Mouse (Mus musculus) heart, postnatal 0 days (tissue): ENCODE data around the gene Tm4sf1. TPM values are rescaled to one million over a fixed set of nuclear protein-coding genes. Genes with fewer than 3 reads are reported as not detected.

ENCODE experiments used
- ATAC-seq: fragments of 200-750 bp; cut with Nextera tagmentation; 2 replicates; pipeline ENCODE4 v1.8.0; 2017; ENCODE audit warnings: low read depth, moderate number of reproducible peaks, moderate library complexity; ENCODE audit not compliant: insufficient read depth
- DNase-seq: peaks from one replicate; pipeline ENCODE4 v3.0.0-alpha.2; 2016; ENCODE audit warnings: low spot score
- H3K27ac ChIP-seq: fragments of 300-500 bp; sonication (generic); 2 replicates; pipeline ENCODE4 v1.5.1; 2014; ENCODE audit warnings: low read depth, mild to moderate bottlenecking
- H3K27me3 ChIP-seq: fragments of 300-500 bp; sonication (generic); 2 replicates; pipeline ENCODE4 v1.6.1; 2014; ENCODE audit warnings: low read length, mixed read lengths; ENCODE audit not compliant: control insufficient read depth, insufficient read depth
- H3K36me3 ChIP-seq: fragments of 300-500 bp; sonication (generic); replicated peaks from 2 replicates; pipeline ENCODE4 v1.6.1; 2014; ENCODE audit warnings: low read length, mixed read lengths; ENCODE audit not compliant: control insufficient read depth, insufficient read depth
- H3K4me1 ChIP-seq: fragments of 300-500 bp; sonication (generic); 2 replicates; pipeline ENCODE4 v1.6.1; 2014; ENCODE audit warnings: antibody characterized with exemption; ENCODE audit not compliant: control insufficient read depth, insufficient read depth
- H3K4me2 ChIP-seq: fragments of 300-500 bp; sonication (generic); 2 replicates; pipeline ENCODE4 v1.6.1; 2014; ENCODE audit warnings: low read depth, mild to moderate bottlenecking, low read length, moderate library complexity
- H3K4me3 ChIP-seq: fragments of 300-500 bp; sonication (generic); 2 replicates; pipeline ENCODE4 v1.5.1; 2014; ENCODE audit warnings: low read depth, low read length
- H3K9ac ChIP-seq: fragments of 300-500 bp; sonication (generic); replicated peaks from 2 replicates; pipeline ENCODE4 v1.6.1; 2014; ENCODE audit warnings: low read depth, low read length, mixed read lengths
- H3K9me3 ChIP-seq: fragments of 300-500 bp; sonication (generic); replicated peaks from 2 replicates; pipeline ENCODE4 v1.6.1; 2016; ENCODE audit warnings: low read length; ENCODE audit not compliant: control insufficient read depth
- CTCF ChIP-seq: IDR thresholded peaks from 2 replicates; pipeline ENCODE4 v1.5.1; 2016; ENCODE audit warnings: antibody characterized with exemption, control low read depth, low read depth
- EP300 ChIP-seq: IDR thresholded peaks from 2 replicates; pipeline ENCODE4 v1.6.1; 2016; ENCODE audit warnings: antibody characterized with exemption, low read depth
- WGBS: fragments of 180-500 bp; shearing (Covaris S2); extraction: QIAGEN DNeasy Blood & Tissue Kit; methylation state at CpG from one replicate; pipeline ENCODE4 v1.1.7; 2014; 5-methylcytosine and 5-hydroxymethylcytosine counted together
- polyA plus RNA-seq: library from polyadenylated mRNA; unstranded; fragments of >200 nt; fragmentation: Nextera tagmentation; extraction: Ambion mirVana; gene quantifications from 2 replicates; pipeline ENCODE4 v1.2.1, GENCODE M21; 2015
- total RNA-seq: library from RNA; depleted of rRNA; stranded (reverse); fragments of >200 nt; gene quantifications from 2 replicates; pipeline ENCODE4 v1.2.3, GENCODE M21; 2014; ENCODE audit warnings: low replicate concordance; rRNA removed

The Tm4sf1 gene
- total RNA-seq (141 and 192 TPM in 2 replicates), polyA plus RNA-seq (333 and 346 TPM in 2 replicates)

GRCm38 (mm10) chr3:57301921-57302539, at the start of gene Tm4sf1:
TSS of gene Tm4sf1 (minus strand) at chr3:57301988.
- DNase-seq (no peak), ATAC-seq (no peak)
- no peak within 1 kb of the TSS for H3K9ac ChIP-seq
- H3K4me1 ChIP-seq = no peaks in the 10 kb centered on the region
- H3K4me3 ChIP-seq = no peak within 1 kb of the TSS
- no peaks in the 10 kb centered on the region for H3K36me3 ChIP-seq
- H3K4me2 ChIP-seq = no peak within 1 kb of the TSS
- H3K27ac ChIP-seq = no peak within 1 kb of the TSS
- WGBS = 58% methylated on average over 2 of the region's 2 CpGs
- no peaks in the 10 kb centered on the region for H3K9me3 ChIP-seq
- H3K27me3 ChIP-seq = no peaks in the 10 kb centered on the region
- TF ChIP-seq EP300 (no peak), CTCF (no peak)

GRCm38 (mm10) chr3:57344811-57345210, 43.0 kb upstream of the Tm4sf1 start:
- Histone ChIP-seq H3K4me2 (no peak overlapping the region), H3K36me3 (no peaks in the 10 kb centered on the region), H3K27me3 (no peaks in the 10 kb centered on the region), H3K9me3 (no peaks in the 10 kb centered on the region), H3K27ac (no peak overlapping the region), H3K9ac (no peak overlapping the region), H3K4me3 (no peak overlapping the region), H3K4me1 (0 out of 2 replicates have a peak, but pooled peaks cover 4% of the 10 kb centered on the region)
- TF ChIP-seq EP300 = no peak
- TF ChIP-seq CTCF = no peak
- DNase-seq (no peak), ATAC-seq (no peak)
- WGBS = 53% methylated on average over 5 of the region's 5 CpGs

GRCm38 (mm10) chr3:57343837-57344607, 42.2 kb upstream of the Tm4sf1 start:
- Histone ChIP-seq H3K4me2 (no peak overlapping the region), H3K9ac (no peak overlapping the region)

GRCm38 (mm10) chr3:57342976-57343375, 41.2 kb upstream of the Tm4sf1 start:
- no peak overlapping the region for H3K27ac ChIP-seq
- WGBS = 86% methylated on average over 4 of the region's 4 CpGs

More at GRCm38 (mm10) chr3:57343837-57344607, 42.2 kb upstream of the Tm4sf1 start:
- WGBS = 52% methylated on average over 11 of the region's 11 CpGs
- 0 out of 2 replicates have a peak, but pooled peaks cover 4% of the 10 kb centered on the region for H3K4me1 ChIP-seq
- no peaks in the 10 kb centered on the region for H3K9me3 ChIP-seq
- H3K27me3 ChIP-seq = no peaks in the 10 kb centered on the region
- H3K36me3 ChIP-seq = no peaks in the 10 kb centered on the region
- H3K4me3 ChIP-seq = no peak overlapping the region
- TF ChIP-seq EP300 (no peak), CTCF (no peak)
- H3K27ac ChIP-seq = peak overlapping the region; percentile 44; the same call in 1 of the 2 replicates
- DNase-seq = peak; percentile 21
- peak; percentile 53 for ATAC-seq

GRCm38 (mm10) chr3:57341321-57341720, 39.5 kb upstream of the Tm4sf1 start:
- Histone ChIP-seq H3K4me2 (no peak overlapping the region), H3K4me1 (0 out of 2 replicates have a peak, but pooled peaks cover 4% of the 10 kb centered on the region), H3K27me3 (no peaks in the 10 kb centered on the region), H3K9me3 (no peaks in the 10 kb centered on the region), H3K27ac (no peak overlapping the region), H3K9ac (no peak overlapping the region), H3K4me3 (no peak overlapping the region), H3K36me3 (no peaks in the 10 kb centered on the region)
- 83% methylated on average over 3 of the region's 3 CpGs for WGBS
- TF ChIP-seq EP300 (no peak), CTCF (no peak)
- ATAC-seq (no peak), DNase-seq (no peak)

More at GRCm38 (mm10) chr3:57342976-57343375, 41.2 kb upstream of the Tm4sf1 start:
- TF ChIP-seq EP300 (no peak), CTCF (no peak)
- Histone ChIP-seq H3K4me1 (0 out of 2 replicates have a peak, but pooled peaks cover 4% of the 10 kb centered on the region), H3K27me3 (no peaks in the 10 kb centered on the region), H3K9me3 (no peaks in the 10 kb centered on the region), H3K36me3 (no peaks in the 10 kb centered on the region), H3K9ac (no peak overlapping the region), H3K4me2 (no peak overlapping the region), H3K4me3 (no peak overlapping the region)
- DNase-seq (no peak), ATAC-seq (no peak)
